25 mouse cellular contexts compared by ENCODE assay signal in the genomic region with DNA sequence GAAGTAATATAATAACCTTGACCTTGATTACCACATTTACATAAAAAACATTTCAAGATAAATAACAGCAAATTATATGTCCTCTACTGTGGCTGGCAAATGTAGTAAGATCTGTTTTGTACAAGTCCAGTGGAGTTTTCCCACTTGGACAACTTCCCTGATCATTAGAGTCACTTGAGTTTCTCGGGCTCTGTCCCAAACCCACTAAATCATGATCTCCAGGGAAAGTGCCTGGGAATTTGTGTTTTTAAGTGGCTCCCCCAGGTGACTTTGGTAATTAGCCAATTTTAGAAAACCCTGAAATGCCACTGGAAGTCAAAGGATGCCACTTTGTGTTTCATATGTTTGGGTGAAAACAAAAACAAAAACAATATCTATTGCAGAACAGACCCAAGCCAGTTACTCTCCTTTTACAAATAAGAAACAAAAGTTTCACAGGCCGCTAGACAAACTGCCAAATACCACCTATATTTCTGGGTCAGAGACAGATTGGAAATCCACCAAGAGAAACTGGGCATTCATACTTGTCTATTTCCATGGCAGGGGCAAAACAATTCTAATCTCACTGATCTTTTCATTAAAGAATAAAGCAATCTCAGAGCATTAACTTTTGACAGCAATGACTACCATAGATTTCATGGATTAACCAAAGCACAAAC.
DNase-seq lines count a peak whose midpoint lies in the region; ATAC-seq and TF ChIP-seq lines count a peak whose summit lies in the region.
"Had no signal": no experiment of that assay in that cellular context is flagged by ENCODE, and none has a peak within 500 bp of the region (broad histone marks: within the 10 kb centered on the region; RNA-seq: fewer than 3 reads in every experiment).

No protein-coding gene starts in this region.

- no peak for ATAC-seq in midbrain, embryonic 14.5 days (ENCODE audit: low FRiP score, low TSS enrichment)
- ATAC-seq in midbrain, embryonic 13.5 days, result no peak
- no peak for ATAC-seq in heart, embryonic 11.5 days (replicated peaks; ENCODE audit: insufficient number of reproducible peaks, low FRiP score, low TSS enrichment)

- H3K27me3 ChIP-seq in kidney, adult 2 months (replicated peaks; ENCODE audit: control insufficient read depth, insufficient read depth, low read length), result no peaks in the 10 kb centered on the region
- H3K27me3 ChIP-seq in midbrain, embryonic 14.5 days (ENCODE audit: control insufficient read depth, insufficient read depth, low read length), result no peaks in the 10 kb centered on the region
- no peaks in the 10 kb centered on the region for H3K27me3 ChIP-seq in midbrain, embryonic 13.5 days
- H3K27me3 ChIP-seq in heart, embryonic 11.5 days (ENCODE audit: control insufficient read depth, insufficient read depth, low read length), result no peaks in the 10 kb centered on the region
- H3K27me3 ChIP-seq: midbrain, embryonic 15.5 days; stomach, embryonic 15.5 days had no signal

- no peak overlapping the region for H3K4me2 ChIP-seq in midbrain, embryonic 14.5 days (ENCODE audit: low read length)
- no peak overlapping the region for H3K4me2 ChIP-seq in midbrain, embryonic 13.5 days (replicated peaks)
- H3K4me2 ChIP-seq in heart, embryonic 11.5 days, result no peak overlapping the region
- H3K4me2 ChIP-seq: forebrain, embryonic 13.5 days; hindbrain, embryonic 14.5 days; midbrain, embryonic 15.5 days; stomach, embryonic 15.5 days had no signal

- no peaks in the 10 kb centered on the region for H3K9me3 ChIP-seq in midbrain, embryonic 14.5 days (ENCODE audit: control insufficient read depth, low read length)
- no peaks in the 10 kb centered on the region for H3K9me3 ChIP-seq in midbrain, embryonic 13.5 days
- H3K9me3 ChIP-seq in heart, embryonic 11.5 days (replicated peaks; ENCODE audit: control insufficient read depth, low read length), result no peaks in the 10 kb centered on the region
- H3K9me3 ChIP-seq: forebrain, embryonic 13.5 days; heart, embryonic 10.5 days; midbrain, embryonic 15.5 days; stomach, embryonic 15.5 days had no signal

- H3K4me1 ChIP-seq in kidney, adult 2 months (ENCODE audit: control insufficient read depth, insufficient read depth, low read length), result no peaks in the 10 kb centered on the region
- 0 out of 2 replicates have a peak, but pooled peaks cover 6% of the 10 kb centered on the region for H3K4me1 ChIP-seq in midbrain, embryonic 14.5 days (ENCODE audit: control insufficient read depth, insufficient read depth, low read length)
- peaks cover 20% of the 10 kb centered on the region for H3K4me1 ChIP-seq in midbrain, embryonic 13.5 days (replicated peaks)
- no peaks in the 10 kb centered on the region for H3K4me1 ChIP-seq in heart, embryonic 11.5 days (ENCODE audit: control insufficient read depth, insufficient read depth, low read length)
- H3K4me1 ChIP-seq: heart, embryonic 10.5 days; stomach, embryonic 15.5 days had no signal

- H3K36me3 ChIP-seq in kidney, adult 2 months (ENCODE audit: control insufficient read depth, insufficient read depth, low read length), result no peaks in the 10 kb centered on the region
- no peaks in the 10 kb centered on the region for H3K36me3 ChIP-seq in midbrain, embryonic 14.5 days (ENCODE audit: control insufficient read depth, insufficient read depth, low read length)
- H3K36me3 ChIP-seq in midbrain, embryonic 13.5 days, result no peaks in the 10 kb centered on the region
- H3K36me3 ChIP-seq in heart, embryonic 11.5 days (ENCODE audit: control insufficient read depth, insufficient read depth, low read length), result no peaks in the 10 kb centered on the region
- H3K36me3 ChIP-seq: heart, embryonic 10.5 days; midbrain, embryonic 15.5 days; stomach, embryonic 15.5 days had no signal

- no peak overlapping the region for H3K27ac ChIP-seq in kidney, adult 2 months (ENCODE audit: insufficient read depth, low read depth, low read length)
- H3K27ac ChIP-seq in midbrain, embryonic 14.5 days (replicated peaks; ENCODE audit: low read depth, low read length), result no peak overlapping the region
- no peak overlapping the region for H3K27ac ChIP-seq in midbrain, embryonic 13.5 days
- H3K27ac ChIP-seq in heart, embryonic 11.5 days (ENCODE audit: low read depth, low read length), result no peak overlapping the region
- H3K27ac ChIP-seq: forebrain, embryonic 13.5 days; heart, embryonic 10.5 days; liver, embryonic 14.5 days; macrophage; midbrain, embryonic 15.5 days; stomach, embryonic 15.5 days had no signal

- no peak for TF ChIP-seq CTCF in kidney, adult 2 months (conservative IDR thresholded peaks at IDR 0.05; ENCODE audit: insufficient read depth, insufficient read length, low read depth, low read length)

- WGBS in kidney, adult 2 months, result 49% methylated on average over 2 of the region's 2 CpGs
- WGBS in midbrain, embryonic 14.5 days, result 38% methylated on average over 2 of the region's 2 CpGs
- 51% methylated on average over 2 of the region's 2 CpGs for WGBS in midbrain, embryonic 13.5 days
- 77% methylated on average over 2 of the region's 2 CpGs for WGBS in heart, embryonic 11.5 days (ENCODE audit: insufficient replicate concordance)

- no peak overlapping the region for H3K9ac ChIP-seq in midbrain, embryonic 14.5 days (replicated peaks; ENCODE audit: low read length)
- H3K9ac ChIP-seq in midbrain, embryonic 13.5 days (replicated peaks), result no peak overlapping the region
- no peak overlapping the region for H3K9ac ChIP-seq in heart, embryonic 11.5 days (ENCODE audit: low read depth, low read length)
- H3K9ac ChIP-seq: forebrain, embryonic 13.5 days; hindbrain, embryonic 14.5 days; liver, embryonic 14.5 days; midbrain, embryonic 15.5 days; stomach, embryonic 15.5 days had no signal

- no peak for TF ChIP-seq POLR2A in kidney, adult 2 months (IDR thresholded peaks at IDR 0.05; ENCODE audit: low read depth, low read length)

- no peak overlapping the region for H3K4me3 ChIP-seq in kidney, adult 2 months (ENCODE audit: insufficient read depth, low read depth, low read length)
- no peak overlapping the region for H3K4me3 ChIP-seq in midbrain, embryonic 14.5 days (replicated peaks; ENCODE audit: low read depth, low read length)
- H3K4me3 ChIP-seq in midbrain, embryonic 13.5 days (replicated peaks), result no peak overlapping the region
- no peak overlapping the region for H3K4me3 ChIP-seq in heart, embryonic 11.5 days (ENCODE audit: low read depth, low read length)
- H3K4me3 ChIP-seq: erythroblast, embryonic 14.5 days; forebrain, embryonic 13.5 days; heart, embryonic 10.5 days; midbrain, embryonic 15.5 days; stomach, embryonic 15.5 days had no signal

- DNase-seq in kidney, adult 2 months, result peak; percentile 43
- DNase-seq in kidney, adult 18-20 months, result no peak
- peak; percentile 30 for DNase-seq in midbrain, embryonic 14.5 days
- DNase-seq in brain, adult 2 months (ENCODE audit: low read depth, low spot score), result peak; percentile 24
- DNase-seq: adrenal gland, postnatal 14 days; B cell, adult 2 months; gastrocnemius, postnatal 25 days; heart, adult 11 months; heart, postnatal 36 days; layer of hippocampus, postnatal 36 days; left cerebral cortex, postnatal 4 days; lung, adult 2 months; lung, postnatal 10 days; retina, postnatal 1 day; right cerebral cortex, postnatal 14 days had no signal
